Mouse (Mus musculus) hindbrain, embryonic 13.5 days (tissue): ENCODE results near the gene Lgi2. TPM values are rescaled to one million over a fixed set of nuclear protein-coding genes. Genes with fewer than 3 reads are reported as not detected.
A peak's percentile ranks its signal among the peaks of the same experiment; 100 is the strongest.

Experiments used
- ATAC-seq: fragments of 200-750 bp; cut with Nextera tagmentation; 2 replicates; pipeline ENCODE4 v1.8.0; 2017; ENCODE audit warnings: moderate TSS enrichment; ENCODE audit not compliant: low FRiP score
- H3K27ac ChIP-seq: fragments of 300-500 bp; sonication (generic); 2 replicates; pipeline ENCODE4 v1.5.1; 2015; ENCODE audit warnings: inconsistent platforms, mild to moderate bottlenecking, moderate library complexity
- H3K27me3 ChIP-seq: fragments of 300-500 bp; sonication (generic); 2 replicates; pipeline ENCODE4 v1.6.1; 2015; ENCODE audit warnings: mild to moderate bottlenecking, inconsistent platforms
- H3K36me3 ChIP-seq: fragments of 300-500 bp; sonication (generic); 2 replicates; pipeline ENCODE4 v1.6.1; 2015; ENCODE audit warnings: mild to moderate bottlenecking, inconsistent platforms
- H3K4me1 ChIP-seq: fragments of 300-500 bp; sonication (generic); replicated peaks from 2 replicates; pipeline ENCODE4 v1.6.1; 2015; ENCODE audit warnings: inconsistent platforms
- H3K4me2 ChIP-seq: fragments of 300-500 bp; sonication (generic); 2 replicates; pipeline ENCODE4 v1.6.1; 2015; ENCODE audit warnings: inconsistent platforms, mild to moderate bottlenecking, moderate library complexity
- H3K4me3 ChIP-seq: fragments of 300-500 bp; sonication (generic); 2 replicates; pipeline ENCODE4 v1.5.1; 2015; ENCODE audit warnings: mild to moderate bottlenecking, inconsistent platforms
- H3K9ac ChIP-seq: fragments of 300-500 bp; sonication (generic); 2 replicates; pipeline ENCODE4 v1.6.1; 2015; ENCODE audit warnings: mild to moderate bottlenecking, inconsistent platforms
- H3K9me3 ChIP-seq: fragments of 300-500 bp; sonication (generic); 2 replicates; pipeline ENCODE4 v1.6.1; 2016; ENCODE audit warnings: inconsistent platforms
- WGBS: fragments of 180-500 bp; shearing (Covaris S2); methylation state at CpG from one replicate; pipeline ENCODE4 v1.1.7; 2015; 5-methylcytosine and 5-hydroxymethylcytosine counted together
- polyA plus RNA-seq: library from polyadenylated mRNA; unstranded; fragments of >200 nt; fragmentation: Nextera tagmentation; extraction: Ambion mirVana; gene quantifications from 2 replicates; pipeline ENCODE4 v1.2.1, GENCODE M21; 2015

Gene Lgi2
- polyA plus RNA-seq, result 2.7 and 3.0 TPM in 2 replicates

GRCm38 (mm10) chr5:52565813-52566531 lies at the start of gene Lgi2:
Gene Lgi2, minus strand, starts transcription at chr5:52566462.
- H3K9me3 ChIP-seq, result 0 out of 2 replicates have a peak, but pooled peaks cover 3% of the 10 kb centered on the region
- peak within 1 kb of the TSS; percentile 60 for H3K4me3 ChIP-seq
- peak; percentile 84 for ATAC-seq
- under 1% methylated on average over 76 of the region's 83 CpGs for WGBS
- H3K4me1 ChIP-seq, result peaks cover 23% of the 10 kb centered on the region
- H3K27ac ChIP-seq, result no peak within 1 kb of the TSS
- H3K9ac ChIP-seq, result peak within 1 kb of the TSS; percentile 84
- no peaks in the 10 kb centered on the region for H3K36me3 ChIP-seq
- H3K4me2 ChIP-seq, result peak within 1 kb of the TSS; percentile 91
- H3K27me3 ChIP-seq, result peaks cover 21% of the 10 kb centered on the region

- Histone ChIP-seq H3K27me3 (0 out of 2 replicates have a peak, but pooled peaks cover 2% of the 10 kb centered on the region), H3K4me1 (peaks cover 43% of the 10 kb centered on the region), H3K36me3 (no peaks in the 10 kb centered on the region), H3K9ac (no peak overlapping the region), H3K4me3 (no peak overlapping the region), H3K27ac (no peak overlapping the region), H3K9me3 (no peaks in the 10 kb centered on the region), H3K4me2 (no peak overlapping the region)
- no peak for ATAC-seq
- WGBS, result 70% methylated on average over 9 of the region's 9 CpGs
Observed at GRCm38 (mm10) chr5:52615421-52615820, 49.2 kb upstream of the Lgi2 start.

GRCm38 (mm10) chr5:52614686-52615085 lies 48.4 kb upstream of the Lgi2 start:
- no peak overlapping the region for H3K27ac ChIP-seq
- H3K36me3 ChIP-seq, result no peaks in the 10 kb centered on the region
- no peaks in the 10 kb centered on the region for H3K27me3 ChIP-seq
- H3K4me2 ChIP-seq, result no peak overlapping the region
- ATAC-seq, result no peak
- 87% methylated on average over 4 of the region's 4 CpGs for WGBS
- H3K4me1 ChIP-seq, result peaks cover 43% of the 10 kb centered on the region
- no peak overlapping the region for H3K4me3 ChIP-seq
- H3K9ac ChIP-seq, result no peak overlapping the region
- H3K9me3 ChIP-seq, result no peaks in the 10 kb centered on the region

GRCm38 (mm10) chr5:52612776-52613175 lies 46.5 kb upstream of the Lgi2 start:
- Histone ChIP-seq H3K36me3 (no peaks in the 10 kb centered on the region), H3K27me3 (no peaks in the 10 kb centered on the region), H3K4me3 (no peak overlapping the region), H3K27ac (no peak overlapping the region), H3K9me3 (0 out of 2 replicates have a peak, but pooled peaks cover 3% of the 10 kb centered on the region), H3K4me2 (no peak overlapping the region), H3K9ac (no peak overlapping the region), H3K4me1 (peaks cover 28% of the 10 kb centered on the region)
- WGBS, result 92% methylated on average over 7 of the region's 8 CpGs
- no peak for ATAC-seq

- ATAC-seq, result no peak
- Histone ChIP-seq H3K9me3 (0 out of 2 replicates have a peak, but pooled peaks cover 3% of the 10 kb centered on the region), H3K27me3 (no peaks in the 10 kb centered on the region), H3K9ac (no peak overlapping the region), H3K36me3 (no peaks in the 10 kb centered on the region), H3K27ac (no peak overlapping the region), H3K4me2 (no peak overlapping the region), H3K4me3 (no peak overlapping the region), H3K4me1 (peaks cover 14% of the 10 kb centered on the region; the same call in 1 of the 2 replicates)
- 80% methylated on average over 10 of the region's 10 CpGs for WGBS
Observed at GRCm38 (mm10) chr5:52611315-52611895, 45.1 kb upstream of the Lgi2 start.

- H3K9ac ChIP-seq, result no peak overlapping the region
- H3K36me3 ChIP-seq, result no peaks in the 10 kb centered on the region
- 0 out of 2 replicates have a peak, but pooled peaks cover 3% of the 10 kb centered on the region for H3K9me3 ChIP-seq
- 49% methylated on average over 4 of the region's 4 CpGs for WGBS
- no peak overlapping the region for H3K4me2 ChIP-seq
- no peak overlapping the region for H3K4me3 ChIP-seq
- no peaks in the 10 kb centered on the region for H3K27me3 ChIP-seq
- no peak for ATAC-seq
- H3K4me1 ChIP-seq, result 0 out of 2 replicates have a peak, but pooled peaks cover 7% of the 10 kb centered on the region
- no peak overlapping the region for H3K27ac ChIP-seq
Observed at GRCm38 (mm10) chr5:52610306-52610705, 44.0 kb upstream of the Lgi2 start.

GRCm38 (mm10) chr5:52609672-52610071 lies 43.4 kb upstream of the Lgi2 start:
- no peak overlapping the region for H3K4me3 ChIP-seq
- H3K27ac ChIP-seq, result no peak overlapping the region
- H3K4me1 ChIP-seq, result 0 out of 2 replicates have a peak, but pooled peaks cover 3% of the 10 kb centered on the region
- no peaks in the 10 kb centered on the region for H3K36me3 ChIP-seq
- no peak for ATAC-seq
- H3K4me2 ChIP-seq, result no peak overlapping the region
- H3K9ac ChIP-seq, result no peak overlapping the region
- H3K9me3 ChIP-seq, result 0 out of 2 replicates have a peak, but pooled peaks cover 3% of the 10 kb centered on the region
- WGBS, result 85% methylated on average over 10 of the region's 10 CpGs
- no peaks in the 10 kb centered on the region for H3K27me3 ChIP-seq

- Histone ChIP-seq H3K9ac (no peak overlapping the region), H3K27ac (no peak overlapping the region), H3K9me3 (0 out of 2 replicates have a peak, but pooled peaks cover 3% of the 10 kb centered on the region), H3K4me3 (no peak overlapping the region), H3K36me3 (no peaks in the 10 kb centered on the region), H3K4me1 (no peaks in the 10 kb centered on the region), H3K27me3 (no peaks in the 10 kb centered on the region), H3K4me2 (no peak overlapping the region)
- no peak for ATAC-seq
- WGBS, result 62% methylated on average over 6 of the region's 6 CpGs
Observed at GRCm38 (mm10) chr5:52604582-52605041, 38.4 kb upstream of the Lgi2 start.

GRCm38 (mm10) chr5:52590612-52591011 lies 24.4 kb upstream of the Lgi2 start:
- WGBS, result 92% methylated on average over 9 of the region's 9 CpGs
- no peaks in the 10 kb centered on the region for H3K4me1 ChIP-seq
- no peak overlapping the region for H3K4me3 ChIP-seq
- no peak for ATAC-seq
- no peak overlapping the region for H3K27ac ChIP-seq
- no peak overlapping the region for H3K4me2 ChIP-seq
- H3K9ac ChIP-seq, result no peak overlapping the region
- no peaks in the 10 kb centered on the region for H3K27me3 ChIP-seq
- no peaks in the 10 kb centered on the region for H3K9me3 ChIP-seq
- no peaks in the 10 kb centered on the region for H3K36me3 ChIP-seq

GRCm38 (mm10) chr5:52588650-52589049 lies 22.4 kb upstream of the Lgi2 start:
- no peak for ATAC-seq
- no peaks in the 10 kb centered on the region for H3K4me1 ChIP-seq
- H3K4me3 ChIP-seq, result no peak overlapping the region
- no peaks in the 10 kb centered on the region for H3K27me3 ChIP-seq
- H3K36me3 ChIP-seq, result no peaks in the 10 kb centered on the region
- H3K27ac ChIP-seq, result no peak overlapping the region
- 82% methylated on average over 4 of the region's 4 CpGs for WGBS
- H3K9ac ChIP-seq, result no peak overlapping the region
- H3K4me2 ChIP-seq, result no peak overlapping the region
- H3K9me3 ChIP-seq, result no peaks in the 10 kb centered on the region

- Histone ChIP-seq H3K9me3 (no peaks in the 10 kb centered on the region), H3K4me2 (no peak overlapping the region), H3K27me3 (no peaks in the 10 kb centered on the region), H3K4me3 (no peak overlapping the region), H3K4me1 (no peaks in the 10 kb centered on the region), H3K36me3 (no peaks in the 10 kb centered on the region), H3K9ac (no peak overlapping the region), H3K27ac (no peak overlapping the region)
- no peak for ATAC-seq
- 79% methylated on average over 9 of the region's 9 CpGs for WGBS
Observed at GRCm38 (mm10) chr5:52587291-52587733, 21.1 kb upstream of the Lgi2 start.

- no peak overlapping the region for H3K9ac ChIP-seq
- no peaks in the 10 kb centered on the region for H3K4me1 ChIP-seq
- no peak overlapping the region for H3K27ac ChIP-seq
- WGBS, result 50% methylated on average over 1 of the region's 1 CpGs
- H3K4me3 ChIP-seq, result no peak overlapping the region
- ATAC-seq, result no peak
- H3K36me3 ChIP-seq, result no peaks in the 10 kb centered on the region
- no peak overlapping the region for H3K4me2 ChIP-seq
- 0 out of 2 replicates have a peak, but pooled peaks cover 1% of the 10 kb centered on the region for H3K27me3 ChIP-seq
- peaks cover 13% of the 10 kb centered on the region for H3K9me3 ChIP-seq
Observed at GRCm38 (mm10) chr5:52572572-52572971, 6.3 kb upstream of the Lgi2 start.
